Mouse (Mus musculus) myocyte (in vitro differentiated cells): Measurements from ENCODE around the gene Vtn. TPM values are rescaled to one million over a fixed set of nuclear protein-coding genes. Genes with fewer than 3 reads are reported as not detected.
A peak's percentile ranks its signal among the peaks of the same experiment; 100 is the strongest.

ENCODE experiments used
- H3K27me3 ChIP-seq: one replicate; pipeline ENCODE4 v1.6.1; 2011; ENCODE audit not compliant: control insufficient read depth, insufficient read depth, insufficient read length
- H3K36me3 ChIP-seq: one replicate; pipeline ENCODE4 v1.6.1; 2011; ENCODE audit not compliant: control insufficient read depth, insufficient read depth
- H3K4me2 ChIP-seq: one replicate; pipeline ENCODE4 v1.6.1; 2011; ENCODE audit warnings: low read depth, control low read depth
- H3K4me3 ChIP-seq: one replicate; pipeline ENCODE4 v1.5.1; 2011; ENCODE audit warnings: mild to moderate bottlenecking, control low read depth, moderate library complexity
- H3K79me2 ChIP-seq: one replicate; pipeline ENCODE4 v1.6.1; 2011; ENCODE audit not compliant: control insufficient read depth, insufficient read depth
- H3ac ChIP-seq: one replicate; pipeline ENCODE4 v1.6.1; 2011; ENCODE audit not compliant: control insufficient read depth, insufficient read length
- CEBPB ChIP-seq: IDR thresholded peaks from 2 replicates; pipeline ENCODE4 v1.6.1; 2011; ENCODE audit warnings: mild to moderate bottlenecking, moderate library complexity; ENCODE audit not compliant: poor library complexity, insufficient read depth, severe bottlenecking
- E2F4 ChIP-seq: IDR thresholded peaks from one replicate; pipeline ENCODE4 v1.6.1; 2011; ENCODE audit warnings: mild to moderate bottlenecking, control low read depth, moderate library complexity; ENCODE audit not compliant: insufficient read depth
- MAX ChIP-seq: IDR thresholded peaks from one replicate; pipeline ENCODE4 v1.6.1; 2011; ENCODE audit warnings: low read depth, mild to moderate bottlenecking, control low read depth
- MYOD1 ChIP-seq, 3 experiments: IDR thresholded peaks; one replicate each; pipeline ENCODE4 v1.6.1; 2011; ENCODE audit warnings: control low read depth in 2 of 3, low read depth in 2 of 3, mild to moderate bottlenecking in 2 of 3, moderate library complexity in 1 of 3; ENCODE audit not compliant: insufficient read length in 2 of 3, control insufficient read depth in 1 of 3
- MYOG ChIP-seq, 3 experiments: IDR thresholded peaks; one replicate each; pipeline ENCODE4 v1.6.1; 2011; ENCODE audit warnings: control low read depth in 2 of 3, low read depth in 2 of 3, mild to moderate bottlenecking in 2 of 3; ENCODE audit not compliant: insufficient read length in 2 of 3, control insufficient read depth in 1 of 3, insufficient read depth in 1 of 3
- POLR2A ChIP-seq: IDR thresholded peaks from one replicate; pipeline ENCODE4 v1.6.1; 2011; ENCODE audit warnings: low read depth, mild to moderate bottlenecking, control low read depth, moderate library complexity; ENCODE audit not compliant: insufficient read length
- POLR2AphosphoS2 ChIP-seq: IDR thresholded peaks from one replicate; pipeline ENCODE4 v1.6.1; 2011; ENCODE audit warnings: low read depth, control low read depth; ENCODE audit not compliant: insufficient read length
- REST ChIP-seq: IDR thresholded peaks from one replicate; pipeline ENCODE4 v1.6.1; 2011; ENCODE audit warnings: mild to moderate bottlenecking, control low read depth, moderate library complexity; ENCODE audit not compliant: insufficient read depth, insufficient read length
- SRF ChIP-seq: IDR thresholded peaks from one replicate; pipeline ENCODE4 v1.6.1; 2011; ENCODE audit warnings: low read depth; ENCODE audit not compliant: control insufficient read depth, insufficient read length
- TCF12 ChIP-seq: IDR thresholded peaks from one replicate; pipeline ENCODE4 v1.6.1; 2011; ENCODE audit warnings: mild to moderate bottlenecking, control low read depth; ENCODE audit not compliant: poor library complexity, insufficient read depth, severe bottlenecking
- TCF3 ChIP-seq: IDR thresholded peaks from one replicate; pipeline ENCODE4 v1.6.1; 2011; ENCODE audit warnings: low read depth, control low read depth; ENCODE audit not compliant: insufficient read length
- USF1 ChIP-seq: IDR thresholded peaks from one replicate; pipeline ENCODE4 v1.6.1; 2011; ENCODE audit warnings: low read depth, mild to moderate bottlenecking, control low read depth, moderate library complexity
- polyA plus RNA-seq: library from polyadenylated mRNA; unstranded; fragments of >200 nt; fragmentation: generic; extraction: Trizol; gene quantifications from one replicate; pipeline ENCODE4 v1.2.1, GENCODE M21; 2012; ENCODE audit warnings: missing spikeins

Gene Vtn
- polyA plus RNA-seq: not detected

- TF ChIP-seq CEBPB: no peak
- TF ChIP-seq MAX: no peak
- no peak for TF ChIP-seq REST
- no peak for TF ChIP-seq POLR2A
- TF ChIP-seq TCF12: no peak
- TF ChIP-seq MYOG (IDR thresholded peaks at IDR 0.05; ENCODE audit: control insufficient read depth in 1 of 3, insufficient read depth in 1 of 3, insufficient read length in 2 of 3, low read depth in 2 of 3): no peak
- TF ChIP-seq MYOD1 (IDR thresholded peaks at IDR 0.05; ENCODE audit: control insufficient read depth in 1 of 3, insufficient read length in 2 of 3, low read depth in 2 of 3): no peak
- peaks cover 34% of the 10 kb centered on the region for H3K27me3 ChIP-seq
- peak within 1 kb of the TSS; percentile 96 for H3K4me2 ChIP-seq
- no peaks in the 10 kb centered on the region for H3K36me3 ChIP-seq
- no peak within 1 kb of the TSS for H3ac ChIP-seq
- peak within 1 kb of the TSS; percentile 24 for H3K4me3 ChIP-seq
- no peaks in the 10 kb centered on the region for H3K79me2 ChIP-seq
Measured at GRCm38 (mm10) chr11:78499004-78499403, at the start of gene Vtn. Vtn (plus strand) TSS chr11:78499091.

GRCm38 (mm10) chr11:78450337-78450736 lies 48.6 kb upstream of the Vtn start:
- no peak overlapping the region for H3ac ChIP-seq
- no peaks in the 10 kb centered on the region for H3K79me2 ChIP-seq
- H3K27me3 ChIP-seq: no peaks in the 10 kb centered on the region
- TF ChIP-seq CEBPB: peak; percentile 75; the same call in 1 of the 2 replicates
- peak in 2 of 3 experiments; percentile 72 to 93 for TF ChIP-seq MYOD1 (IDR thresholded peaks at IDR 0.05; ENCODE audit: control insufficient read depth in 1 of 3, insufficient read length in 2 of 3, low read depth in 2 of 3)
- TF ChIP-seq MYOG (IDR thresholded peaks at IDR 0.05; ENCODE audit: control insufficient read depth in 1 of 3, insufficient read depth in 1 of 3, insufficient read length in 2 of 3, low read depth in 2 of 3): peak; percentile 4 to 83 (median 13)
- no peak for TF ChIP-seq POLR2A
- TF ChIP-seq SRF: no peak
- no peak for TF ChIP-seq REST
- no peak for TF ChIP-seq E2F4
- no peak for TF ChIP-seq MAX
- no peak for TF ChIP-seq TCF12
- no peak for TF ChIP-seq USF1
- no peak for TF ChIP-seq POLR2AphosphoS2
- peak; percentile 37 for TF ChIP-seq TCF3
- H3K36me3 ChIP-seq: no peaks in the 10 kb centered on the region
- H3K4me2 ChIP-seq: peak overlapping the region; percentile 32
- no peak overlapping the region for H3K4me3 ChIP-seq

DNA sequence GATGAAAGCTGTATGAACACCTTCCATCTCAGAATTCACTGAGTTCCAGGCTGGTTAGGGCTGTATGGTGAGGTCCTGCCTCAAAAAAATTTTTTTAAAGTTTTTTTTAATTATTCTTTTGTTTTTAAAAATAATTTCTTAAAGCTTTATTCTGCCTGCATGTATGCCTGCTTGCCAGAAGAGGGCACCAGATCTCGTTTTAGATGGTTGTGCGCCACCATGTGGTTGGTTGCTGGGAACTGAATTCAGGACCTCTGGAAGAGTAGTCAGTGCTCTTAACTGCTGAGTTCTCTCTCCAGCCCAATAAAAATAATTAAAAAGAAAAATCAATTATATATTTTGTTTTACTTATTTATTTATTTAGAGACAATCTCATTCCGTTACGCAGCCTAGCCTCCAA lies 45.2 kb upstream of the Vtn start:
- Histone ChIP-seq H3K4me3 (no peak overlapping the region), H3ac (no peak overlapping the region), H3K27me3 (peaks cover 4% of the 10 kb centered on the region), H3K36me3 (no peaks in the 10 kb centered on the region), H3K4me2 (no peak overlapping the region), H3K79me2 (no peaks in the 10 kb centered on the region)
- TF ChIP-seq CEBPB (no peak), SRF (no peak), MAX (no peak), MYOD1 (IDR thresholded peaks at IDR 0.05; ENCODE audit: control insufficient read depth in 1 of 3, insufficient read length in 2 of 3, low read depth in 2 of 3) (no peak)

GRCm38 (mm10) chr11:78454276-78454675 lies 44.6 kb upstream of the Vtn start:
- no peaks in the 10 kb centered on the region for H3K36me3 ChIP-seq
- no peak overlapping the region for H3K4me2 ChIP-seq
- TF ChIP-seq MYOG (IDR thresholded peaks at IDR 0.05; ENCODE audit: control insufficient read depth in 1 of 3, insufficient read depth in 1 of 3, insufficient read length in 2 of 3, low read depth in 2 of 3) (no peak), SRF (no peak), E2F4 (no peak), REST (no peak), USF1 (no peak), MAX (no peak), TCF12 (no peak), POLR2A (no peak), TCF3 (no peak), MYOD1 (IDR thresholded peaks at IDR 0.05; ENCODE audit: control insufficient read depth in 1 of 3, insufficient read length in 2 of 3, low read depth in 2 of 3) (no peak), POLR2AphosphoS2 (no peak), CEBPB (no peak)
- peaks cover 9% of the 10 kb centered on the region for H3K27me3 ChIP-seq
- H3ac ChIP-seq: no peak overlapping the region
- H3K4me3 ChIP-seq: no peak overlapping the region
- no peaks in the 10 kb centered on the region for H3K79me2 ChIP-seq

DNA sequence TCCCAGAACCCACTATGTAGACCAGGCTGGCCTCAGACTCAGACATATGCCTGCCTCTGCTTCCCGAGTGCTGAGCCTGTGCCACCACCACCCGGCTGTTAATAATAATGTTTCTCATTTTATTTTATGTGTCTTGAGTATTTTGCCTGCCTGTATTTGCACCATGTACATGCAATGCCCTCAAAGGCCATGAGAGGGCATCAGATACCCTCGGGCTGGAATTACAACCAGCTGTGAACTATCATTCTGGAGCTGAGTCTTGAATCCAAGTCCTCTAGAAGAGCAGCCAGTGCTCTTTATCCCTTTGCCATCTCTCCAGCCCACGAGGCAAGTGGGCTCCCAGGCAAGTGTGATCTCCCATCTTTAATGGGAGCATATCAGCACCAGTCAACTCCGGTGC lies 43.6 kb upstream of the Vtn start:
- peaks cover 9% of the 10 kb centered on the region for H3K27me3 ChIP-seq
- no peaks in the 10 kb centered on the region for H3K79me2 ChIP-seq
- TF ChIP-seq MAX (no peak), POLR2A (no peak), MYOG (IDR thresholded peaks at IDR 0.05; ENCODE audit: control insufficient read depth in 1 of 3, insufficient read depth in 1 of 3, insufficient read length in 2 of 3, low read depth in 2 of 3) (no peak), TCF12 (no peak), E2F4 (no peak), CEBPB (no peak), POLR2AphosphoS2 (no peak), TCF3 (no peak), SRF (no peak)
- no peak overlapping the region for H3ac ChIP-seq
- no peak overlapping the region for H3K4me2 ChIP-seq
- no peaks in the 10 kb centered on the region for H3K36me3 ChIP-seq
- H3K4me3 ChIP-seq: no peak overlapping the region
